13 mouse cellular contexts compared by ENCODE assay signal in the genomic region with DNA sequence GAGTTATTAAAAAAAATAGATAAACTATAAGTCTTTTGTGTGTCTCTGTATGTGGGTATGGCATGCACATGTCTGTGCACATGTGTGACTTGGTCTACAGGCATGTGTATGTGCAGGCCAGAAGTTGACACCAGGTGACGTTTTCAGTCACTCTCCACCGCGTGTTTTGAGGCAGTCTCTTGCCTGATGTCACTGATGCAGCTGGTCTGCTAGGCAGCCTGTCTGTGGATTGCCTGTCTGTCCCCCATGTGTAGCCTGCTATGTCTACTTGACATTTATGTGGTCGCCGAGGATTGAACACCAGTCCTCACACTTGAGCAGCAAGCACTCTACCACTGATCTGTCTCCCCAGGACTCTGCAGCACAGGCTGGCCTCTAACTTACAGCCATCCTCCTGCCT.
"Had no signal": no experiment of that assay in that cellular context is flagged by ENCODE, and none has a peak within 500 bp of the region (broad histone marks: within the 10 kb centered on the region; RNA-seq: fewer than 3 reads in every experiment).

No protein-coding gene starts in this region.

- H3K4me1 ChIP-seq: limb, embryonic 13.5 days; midbrain, embryonic 12.5 days; neural tube, embryonic 13.5 days had no signal

- H3K9ac ChIP-seq: limb, embryonic 13.5 days; liver, embryonic 12.5 days; lung, embryonic 14.5 days; midbrain, embryonic 12.5 days; neural tube, embryonic 13.5 days had no signal

- H3K36me3 ChIP-seq: limb, embryonic 13.5 days; midbrain, embryonic 12.5 days had no signal

- ATAC-seq: inflammation-experienced regulatory T-cells, adult 6 months; intestine, postnatal 0 days; liver, embryonic 12.5 days; midbrain, embryonic 16.5 days had no signal

- H3K4me3 ChIP-seq: layer of hippocampus, adult 2 months; limb, embryonic 13.5 days; liver, embryonic 12.5 days; midbrain, embryonic 12.5 days; neural tube, embryonic 13.5 days had no signal

- H3K9me3 ChIP-seq: limb, embryonic 13.5 days; liver, embryonic 12.5 days; midbrain, embryonic 12.5 days; neural tube, embryonic 13.5 days had no signal

- H3K27me3 ChIP-seq: limb, embryonic 13.5 days; liver, embryonic 12.5 days; midbrain, embryonic 12.5 days; neural tube, embryonic 13.5 days had no signal

- DNase-seq: kidney, adult 8-10 months; kidney, postnatal 36 days; lung, embryonic 14.5 days; lung, postnatal 10 days; retina, postnatal 1 day had no signal

- H3K4me2 ChIP-seq: limb, embryonic 13.5 days; liver, embryonic 12.5 days; lung, embryonic 14.5 days; midbrain, embryonic 12.5 days; neural tube, embryonic 13.5 days had no signal

- H3K27ac ChIP-seq: layer of hippocampus, adult 2 months; limb, embryonic 13.5 days; liver, embryonic 12.5 days; midbrain, embryonic 12.5 days; neural tube, embryonic 13.5 days had no signal
